Mouse (Mus musculus): Measurements from ENCODE around the gene Rbm26.

- TF ChIP-seq GATA1 (IDR thresholded peaks at IDR 0.05; ENCODE audit: borderline replicate concordance, low read length): no peak
- TF ChIP-seq FLI1 (IDR thresholded peaks at IDR 0.05; ENCODE audit: low read length): no peak
Observed at GRCm38 (mm10) chr14:105225790-105226189, 48.7 kb upstream of the Rbm26 start.

Data from megakaryocyte, embryonic 14.5 days (primary cell).